Mouse (Mus musculus) kidney, adult 2 months (tissue): ENCODE measurements around the gene Gpr146. TPM values are rescaled to one million over a fixed set of nuclear protein-coding genes. Genes with fewer than 3 reads are reported as not detected.

Experiments
- DNase-seq: peaks from one replicate; pipeline ENCODE4 v3.0.0; 2021
- H3K27ac ChIP-seq: fragments of 200-500 bp; 2 replicates; pipeline ENCODE4 v1.5.1; 2012; ENCODE audit warnings: low read depth, low read length, control low read depth, inconsistent platforms; ENCODE audit not compliant: insufficient read depth
- H3K27me3 ChIP-seq: fragments of 200-500 bp; replicated peaks from 2 replicates; pipeline ENCODE4 v1.6.1; 2012; ENCODE audit warnings: mild to moderate bottlenecking, moderate library complexity, low read length, inconsistent platforms; ENCODE audit not compliant: control insufficient read depth, insufficient read depth
- H3K36me3 ChIP-seq: fragments of 200-500 bp; 2 replicates; pipeline ENCODE4 v1.6.1; 2012; ENCODE audit warnings: mild to moderate bottlenecking, moderate library complexity, low read length, inconsistent platforms; ENCODE audit not compliant: control insufficient read depth, insufficient read depth
- H3K4me1 ChIP-seq: fragments of 200-500 bp; 2 replicates; pipeline ENCODE4 v1.6.1; 2011; ENCODE audit warnings: low read length; ENCODE audit not compliant: control insufficient read depth, insufficient read depth
- H3K4me3 ChIP-seq: fragments of 200-500 bp; 2 replicates; pipeline ENCODE4 v1.5.1; 2011; ENCODE audit warnings: mild to moderate bottlenecking, low read depth, low read length, control low read depth; ENCODE audit not compliant: insufficient read depth
- CTCF ChIP-seq: fragments of 200-500 bp; conservative IDR thresholded peaks from 2 replicates; pipeline ENCODE4 v1.5.1; 2011; ENCODE audit warnings: low read depth, mild to moderate bottlenecking, control low read depth, low read length, moderate library complexity, mixed read lengths; ENCODE audit not compliant: insufficient read depth, insufficient read length
- POLR2A ChIP-seq: fragments of 200-500 bp; IDR thresholded peaks from one replicate; pipeline ENCODE4 v1.6.1; 2011; ENCODE audit warnings: low read depth, low read length, control low read depth
- WGBS: fragments of 180-500 bp; shearing (Covaris S2); methylation state at CpG from one replicate; pipeline ENCODE4 v1.1.7; 2018; 5-methylcytosine and 5-hydroxymethylcytosine counted together
- polyA plus RNA-seq: library from polyadenylated mRNA; depleted of rRNA; stranded (reverse); fragments of >200 nt; gene quantifications from 2 replicates; pipeline ENCODE4 v1.2.3, GENCODE M21; 2012

Gene Gpr146
- polyA plus RNA-seq, 1 experiment: 39.1 TPM

- WGBS: 73% methylated on average over 4 of the region's 4 CpGs
- no peak for DNase-seq
- Histone ChIP-seq H3K27ac (peak overlapping the region; percentile 93), H3K4me1 (peaks cover 46% of the 10 kb centered on the region), H3K4me3 (no peak overlapping the region), H3K36me3 (no peaks in the 10 kb centered on the region), H3K27me3 (no peaks in the 10 kb centered on the region)
- TF ChIP-seq CTCF (no peak), POLR2A (no peak)
Measured at GRCm38 (mm10) chr5:139367884-139368458, 9.5 kb upstream of the Gpr146 start.

GRCm38 (mm10) chr5:139368638-139369320 is 8.7 kb upstream of the Gpr146 start:
- Histone ChIP-seq H3K27ac (peak overlapping the region; percentile 93), H3K4me1 (peaks cover 51% of the 10 kb centered on the region), H3K4me3 (no peak overlapping the region), H3K36me3 (no peaks in the 10 kb centered on the region), H3K27me3 (no peaks in the 10 kb centered on the region)
- DNase-seq: peak; percentile 93
- 48% methylated on average over 11 of the region's 11 CpGs for WGBS
- TF ChIP-seq CTCF (no peak), POLR2A (no peak)

- WGBS: 70% methylated on average over 6 of the region's 6 CpGs
- H3K27me3 ChIP-seq: no peaks in the 10 kb centered on the region
- H3K27ac ChIP-seq: peak overlapping the region; percentile 93; the same call in 1 of the 2 replicates
- TF ChIP-seq CTCF (no peak), POLR2A (no peak)
- no peaks in the 10 kb centered on the region for H3K36me3 ChIP-seq
- no peak overlapping the region for H3K4me3 ChIP-seq
- DNase-seq: no peak
- H3K4me1 ChIP-seq: peaks cover 54% of the 10 kb centered on the region
Measured at GRCm38 (mm10) chr5:139370336-139370735, 7.2 kb upstream of the Gpr146 start.

GRCm38 (mm10) chr5:139371118-139371517 is 6.4 kb upstream of the Gpr146 start:
- no peak for DNase-seq
- Histone ChIP-seq H3K4me1 (peaks cover 52% of the 10 kb centered on the region), H3K27ac (peak overlapping the region; percentile 93), H3K4me3 (peak overlapping the region; percentile 70), H3K36me3 (no peaks in the 10 kb centered on the region), H3K27me3 (no peaks in the 10 kb centered on the region)
- TF ChIP-seq CTCF (no peak), POLR2A (no peak)
- WGBS: 37% methylated on average over 5 of the region's 5 CpGs

GRCm38 (mm10) chr5:139371631-139372401 is 5.7 kb upstream of the Gpr146 start:
- H3K4me1 ChIP-seq: peaks cover 52% of the 10 kb centered on the region
- under 1% methylated on average over 39 of the region's 39 CpGs for WGBS
- H3K36me3 ChIP-seq: no peaks in the 10 kb centered on the region
- DNase-seq: peak; percentile 97
- no peaks in the 10 kb centered on the region for H3K27me3 ChIP-seq
- H3K27ac ChIP-seq: peak overlapping the region; percentile 93
- peak; percentile 89 for TF ChIP-seq POLR2A
- TF ChIP-seq CTCF: no peak
- H3K4me3 ChIP-seq: peak overlapping the region; percentile 70

- no peaks in the 10 kb centered on the region for H3K36me3 ChIP-seq
- TF ChIP-seq CTCF (no peak), POLR2A (no peak)
- WGBS: 66% methylated on average over 3 of the region's 3 CpGs
- peaks cover 63% of the 10 kb centered on the region for H3K4me1 ChIP-seq
- no peak overlapping the region for H3K4me3 ChIP-seq
- H3K27ac ChIP-seq: peak overlapping the region; percentile 55; the same call in 1 of the 2 replicates
- DNase-seq: peak; percentile 75
- no peaks in the 10 kb centered on the region for H3K27me3 ChIP-seq
Measured at GRCm38 (mm10) chr5:139373126-139373525, 4.4 kb upstream of the Gpr146 start.
